Mouse (Mus musculus): ENCODE measurements around the gene Kif13a. TPM values are rescaled to one million over a fixed set of nuclear protein-coding genes. Genes with fewer than 3 reads are reported as not detected.

The Kif13a gene
- polyA plus RNA-seq, 1 experiment from 2014 or later = 13.5 TPM

GRCm38 (mm10) chr13:46845456-46845855 lies 84.2 kb downstream of the Kif13a start:
- WGBS = 68% methylated on average over 9 of the region's 9 CpGs
- DNase-seq (ENCODE audit: low spot score) (no peak), ATAC-seq (ENCODE audit: low FRiP score, low TSS enrichment) (no peak)
- Histone ChIP-seq H3K4me3 (ENCODE audit: low read depth, low read length) (no peak overlapping the region), H3K4me2 (replicated peaks; ENCODE audit: low read depth) (no peak overlapping the region), H3K36me3 (ENCODE audit: control insufficient read depth, insufficient read depth, low read length) (no peaks in the 10 kb centered on the region), H3K9ac (ENCODE audit: low read length) (no peak overlapping the region), H3K27ac (replicated peaks) (no peak overlapping the region), H3K4me1 (replicated peaks; ENCODE audit: control insufficient read depth, insufficient read depth) (no peaks in the 10 kb centered on the region), H3K9me3 (ENCODE audit: control insufficient read depth, low read length) (no peaks in the 10 kb centered on the region), H3K27me3 (ENCODE audit: control insufficient read depth, insufficient read depth, low read length) (no peaks in the 10 kb centered on the region)
- TF ChIP-seq EP300 (optimal IDR thresholded peaks at IDR 0.05) (no peak), CTCF (IDR thresholded peaks at IDR 0.05; ENCODE audit: low read depth) (no peak)

GRCm38 (mm10) chr13:46844561-46845235 lies 85.0 kb downstream of the Kif13a start:
- Histone ChIP-seq H3K27me3 (ENCODE audit: control insufficient read depth, insufficient read depth, low read length) (no peaks in the 10 kb centered on the region), H3K4me2 (replicated peaks; ENCODE audit: low read depth) (no peak overlapping the region), H3K27ac (replicated peaks) (no peak overlapping the region), H3K36me3 (ENCODE audit: control insufficient read depth, insufficient read depth, low read length) (no peaks in the 10 kb centered on the region), H3K9ac (ENCODE audit: low read length) (no peak overlapping the region), H3K9me3 (ENCODE audit: control insufficient read depth, low read length) (no peaks in the 10 kb centered on the region), H3K4me1 (replicated peaks; ENCODE audit: control insufficient read depth, insufficient read depth) (no peaks in the 10 kb centered on the region), H3K4me3 (ENCODE audit: low read depth, low read length) (no peak overlapping the region)
- 76% methylated on average over 12 of the region's 12 CpGs for WGBS
- ATAC-seq (ENCODE audit: low FRiP score, low TSS enrichment) (no peak), DNase-seq (ENCODE audit: low spot score) (no peak)
- TF ChIP-seq CTCF (IDR thresholded peaks at IDR 0.05; ENCODE audit: low read depth) = no peak
- no peak for TF ChIP-seq EP300 (optimal IDR thresholded peaks at IDR 0.05)

GRCm38 (mm10) chr13:46843646-46844045 lies 86.0 kb downstream of the Kif13a start:
- 67% methylated on average over 3 of the region's 3 CpGs for WGBS
- Histone ChIP-seq H3K9ac (ENCODE audit: low read length) (no peak overlapping the region), H3K4me2 (replicated peaks; ENCODE audit: low read depth) (no peak overlapping the region), H3K27me3 (ENCODE audit: control insufficient read depth, insufficient read depth, low read length) (no peaks in the 10 kb centered on the region), H3K36me3 (ENCODE audit: control insufficient read depth, insufficient read depth, low read length) (no peaks in the 10 kb centered on the region), H3K9me3 (ENCODE audit: control insufficient read depth, low read length) (no peaks in the 10 kb centered on the region), H3K4me1 (replicated peaks; ENCODE audit: control insufficient read depth, insufficient read depth) (no peaks in the 10 kb centered on the region), H3K4me3 (ENCODE audit: low read depth, low read length) (no peak overlapping the region), H3K27ac (replicated peaks) (no peak overlapping the region)
- DNase-seq (ENCODE audit: low spot score) = no peak
- ATAC-seq (ENCODE audit: low FRiP score, low TSS enrichment) = no peak
- no peak for TF ChIP-seq EP300 (optimal IDR thresholded peaks at IDR 0.05)
- no peak for TF ChIP-seq CTCF (IDR thresholded peaks at IDR 0.05; ENCODE audit: low read depth)

DNA sequence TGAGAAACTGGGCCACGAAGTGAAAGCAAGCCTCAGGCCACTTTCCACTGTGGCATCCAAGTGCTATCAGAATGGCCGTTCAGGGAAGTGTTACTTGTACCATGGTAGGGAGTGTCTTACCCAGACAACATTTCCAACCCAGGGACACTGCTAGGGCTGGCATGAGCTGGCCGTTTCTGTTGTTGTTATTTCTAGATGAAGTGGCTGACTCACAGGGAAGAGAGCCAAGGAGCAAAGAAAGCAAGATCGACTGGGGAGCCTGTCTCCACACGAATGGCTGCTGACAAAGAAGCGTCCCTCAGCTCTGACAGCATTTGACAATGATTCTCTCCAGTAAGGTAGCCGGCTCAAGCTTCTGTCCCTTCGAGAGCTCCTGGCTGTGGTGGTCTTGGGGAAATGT lies 87.5 kb downstream of the Kif13a start:
- TF ChIP-seq EP300 (optimal IDR thresholded peaks at IDR 0.05) (no peak), CTCF (IDR thresholded peaks at IDR 0.05; ENCODE audit: low read depth) (no peak)

GRCm38 (mm10) chr13:46841668-46842067 lies 88.0 kb downstream of the Kif13a start:
- no peak overlapping the region for H3K4me3 ChIP-seq (ENCODE audit: low read depth, low read length)
- 70% methylated on average over 3 of the region's 3 CpGs for WGBS
- no peaks in the 10 kb centered on the region for H3K9me3 ChIP-seq (ENCODE audit: control insufficient read depth, low read length)
- H3K9ac ChIP-seq (ENCODE audit: low read length) = no peak overlapping the region
- no peaks in the 10 kb centered on the region for H3K27me3 ChIP-seq (ENCODE audit: control insufficient read depth, insufficient read depth, low read length)
- H3K4me2 ChIP-seq (replicated peaks; ENCODE audit: low read depth) = no peak overlapping the region
- peak overlapping the region; percentile 79; the same call in 1 of the 2 replicates for H3K27ac ChIP-seq (replicated peaks)
- H3K4me1 ChIP-seq (replicated peaks; ENCODE audit: control insufficient read depth, insufficient read depth) = no peaks in the 10 kb centered on the region
- TF ChIP-seq CTCF (IDR thresholded peaks at IDR 0.05; ENCODE audit: low read depth) (no peak), EP300 (optimal IDR thresholded peaks at IDR 0.05) (no peak)
- DNase-seq (ENCODE audit: low spot score) (no peak), ATAC-seq (ENCODE audit: low FRiP score, low TSS enrichment) (no peak)
- H3K36me3 ChIP-seq (ENCODE audit: control insufficient read depth, insufficient read depth, low read length) = no peaks in the 10 kb centered on the region

More for the DNA sequence above, 87.5 kb downstream of the Kif13a start:
- WGBS = 53% methylated on average over 8 of the region's 8 CpGs
- no peaks in the 10 kb centered on the region for H3K27me3 ChIP-seq (ENCODE audit: control insufficient read depth, insufficient read depth, low read length)
- no peak overlapping the region for H3K9ac ChIP-seq (ENCODE audit: low read length)
- DNase-seq (ENCODE audit: low spot score) = no peak
- H3K4me2 ChIP-seq (replicated peaks; ENCODE audit: low read depth) = no peak overlapping the region
- H3K9me3 ChIP-seq (ENCODE audit: control insufficient read depth, low read length) = no peaks in the 10 kb centered on the region
- no peak overlapping the region for H3K4me3 ChIP-seq (ENCODE audit: low read depth, low read length)
- H3K27ac ChIP-seq (replicated peaks) = peak overlapping the region; percentile 79
- peak; percentile 70 for ATAC-seq (ENCODE audit: low FRiP score, low TSS enrichment)
- no peaks in the 10 kb centered on the region for H3K36me3 ChIP-seq (ENCODE audit: control insufficient read depth, insufficient read depth, low read length)
- no peaks in the 10 kb centered on the region for H3K4me1 ChIP-seq (replicated peaks; ENCODE audit: control insufficient read depth, insufficient read depth)

GRCm38 (mm10) chr13:46840676-46841075 lies 89.0 kb downstream of the Kif13a start:
- ATAC-seq (ENCODE audit: low FRiP score, low TSS enrichment) (peak; percentile 67; the same call in 1 of the 2 replicates), DNase-seq (ENCODE audit: low spot score) (peak; percentile 32)
- Histone ChIP-seq H3K4me1 (replicated peaks; ENCODE audit: control insufficient read depth, insufficient read depth) (no peaks in the 10 kb centered on the region), H3K4me3 (ENCODE audit: low read depth, low read length) (no peak overlapping the region), H3K4me2 (replicated peaks; ENCODE audit: low read depth) (no peak overlapping the region), H3K27ac (replicated peaks) (peak overlapping the region; percentile 4; the same call in 1 of the 2 replicates), H3K27me3 (ENCODE audit: control insufficient read depth, insufficient read depth, low read length) (no peaks in the 10 kb centered on the region), H3K36me3 (ENCODE audit: control insufficient read depth, insufficient read depth, low read length) (no peaks in the 10 kb centered on the region), H3K9me3 (ENCODE audit: control insufficient read depth, low read length) (no peaks in the 10 kb centered on the region), H3K9ac (ENCODE audit: low read length) (no peak overlapping the region)
- TF ChIP-seq CTCF (IDR thresholded peaks at IDR 0.05; ENCODE audit: low read depth) (no peak), EP300 (optimal IDR thresholded peaks at IDR 0.05) (peak; percentile 39)
- WGBS = 69% methylated on average over 13 of the region's 13 CpGs
